Mouse (Mus musculus): ENCODE measurements around the gene Rnpep.

DNA sequence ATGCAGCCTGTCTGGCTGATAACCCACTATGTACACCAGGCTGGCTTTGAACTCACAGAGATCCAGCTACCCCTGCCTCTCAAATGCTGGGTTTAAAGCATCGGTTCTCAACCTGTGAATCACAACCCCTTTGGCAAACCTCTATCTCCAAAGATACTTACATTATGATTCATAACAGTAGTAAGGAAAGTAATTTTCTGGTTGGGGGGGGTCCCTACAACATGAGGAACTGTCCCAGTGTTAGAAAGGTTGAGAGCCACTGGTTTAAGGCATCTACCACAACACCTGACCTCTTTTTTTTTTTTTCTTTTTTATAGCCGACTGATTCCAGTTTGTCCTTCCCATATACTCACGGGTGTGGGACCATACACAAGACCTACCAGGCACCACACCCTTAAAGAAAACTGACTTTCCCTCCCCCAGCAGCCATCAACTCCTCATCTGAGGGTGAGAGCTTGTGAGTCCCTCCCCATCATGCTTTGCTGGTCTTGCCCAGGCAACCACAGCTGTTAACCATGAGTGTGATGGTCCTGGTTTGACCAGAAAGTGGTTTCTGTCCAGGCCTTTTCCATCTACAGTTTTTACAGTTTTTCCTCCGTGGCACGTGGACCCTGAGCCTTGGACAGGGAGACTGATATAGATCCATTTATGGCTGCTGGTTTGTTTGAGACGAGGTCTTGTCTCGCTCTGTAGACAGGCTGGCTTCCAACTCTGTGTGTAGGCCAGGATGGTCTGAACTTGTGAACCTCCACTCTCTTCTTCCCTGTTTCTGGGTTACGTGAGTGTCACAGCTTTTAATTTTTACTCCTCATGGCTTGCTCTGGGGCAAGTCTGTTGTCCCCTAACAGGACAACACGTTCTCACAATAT is 69.9 kb downstream of the Rnpep start:
- TF ChIP-seq CTCF (IDR thresholded peaks at IDR 0.05; ENCODE audit: low read depth) (no peak), EP300 (IDR thresholded peaks at IDR 0.05; ENCODE audit: low read depth) (no peak)
